Mouse (Mus musculus): ENCODE results near the gene H2al1f. TPM values are rescaled to one million over a fixed set of nuclear protein-coding genes. Genes with fewer than 3 reads are reported as not detected.
"Not testable (repeated sequence)": the region's sequence is repeated elsewhere in the genome, so short reads cannot be mapped to it uniquely, and the experiment has no call there.

The H2al1f gene
- total RNA-seq (2014; fragmentation: Nextera tagmentation) = not detected in 2 replicates
- total RNA-seq (2017) = not detected in 2 replicates

- ATAC-seq (replicated peaks; ENCODE audit: low FRiP score, low TSS enrichment, poor library complexity, severe bottlenecking) = not testable (repeated sequence)
These were observed at the start of gene H2al1f for GRCm38 (mm10) chrX:11314858-11315257. H2al1f (plus strand) TSS chrX:11315158.

GRCm38 (mm10) chrX:11267791-11268190 lies 47.2 kb upstream of the H2al1f start:
- ATAC-seq (replicated peaks; ENCODE audit: low FRiP score, low TSS enrichment, poor library complexity, severe bottlenecking) = no peak

- no peak for ATAC-seq (replicated peaks; ENCODE audit: low FRiP score, low TSS enrichment, poor library complexity, severe bottlenecking)
These were observed 45.9 kb upstream of the H2al1f start for GRCm38 (mm10) chrX:11269074-11269473.

GRCm38 (mm10) chrX:11273190-11273589 lies 41.8 kb upstream of the H2al1f start:
- ATAC-seq (replicated peaks; ENCODE audit: low FRiP score, low TSS enrichment, poor library complexity, severe bottlenecking) = no peak

GRCm38 (mm10) chrX:11277083-11277482 lies 37.9 kb upstream of the H2al1f start:
- ATAC-seq (replicated peaks; ENCODE audit: low FRiP score, low TSS enrichment, poor library complexity, severe bottlenecking) = no peak

- ATAC-seq (replicated peaks; ENCODE audit: low FRiP score, low TSS enrichment, poor library complexity, severe bottlenecking) = no peak
These were observed 34.2 kb upstream of the H2al1f start for GRCm38 (mm10) chrX:11280741-11281140.

- ATAC-seq (replicated peaks; ENCODE audit: low FRiP score, low TSS enrichment, poor library complexity, severe bottlenecking) = no peak
These were observed 26.6 kb upstream of the H2al1f start for GRCm38 (mm10) chrX:11288306-11288882.

GRCm38 (mm10) chrX:11289244-11289643 lies 25.7 kb upstream of the H2al1f start:
- no peak for ATAC-seq (replicated peaks; ENCODE audit: low FRiP score, low TSS enrichment, poor library complexity, severe bottlenecking)

- ATAC-seq (replicated peaks; ENCODE audit: low FRiP score, low TSS enrichment, poor library complexity, severe bottlenecking) = not testable (repeated sequence)
These were observed 16.0 kb upstream of the H2al1f start, which contains the start of gene H2al1a for GRCm38 (mm10) chrX:11298957-11299356. H2al1a (plus strand) TSS chrX:11299257.

GRCm38 (mm10) chrX:11302132-11302531 lies 12.8 kb upstream of the H2al1f start, which contains the start of gene H2al1b:
H2al1b (plus strand) TSS chrX:11302432.
- not testable (repeated sequence) for ATAC-seq (replicated peaks; ENCODE audit: low FRiP score, low TSS enrichment, poor library complexity, severe bottlenecking)

- not testable (repeated sequence) for ATAC-seq (replicated peaks; ENCODE audit: low FRiP score, low TSS enrichment, poor library complexity, severe bottlenecking)
These were observed 9.6 kb upstream of the H2al1f start, which contains the start of gene H2al1c for GRCm38 (mm10) chrX:11305355-11305754. H2al1c (plus strand) TSS chrX:11305655.

- ATAC-seq (replicated peaks; ENCODE audit: low FRiP score, low TSS enrichment, poor library complexity, severe bottlenecking) = not testable (repeated sequence)
These were observed 6.4 kb upstream of the H2al1f start, which contains the start of gene H2al1d for GRCm38 (mm10) chrX:11308524-11308923. H2al1d (plus strand) TSS chrX:11308824.

GRCm38 (mm10) chrX:11311634-11312033 lies 3.3 kb upstream of the H2al1f start, which contains the start of gene H2al1e:
H2al1e (plus strand) TSS chrX:11311934.
- not testable (repeated sequence) for ATAC-seq (replicated peaks; ENCODE audit: low FRiP score, low TSS enrichment, poor library complexity, severe bottlenecking)

GRCm38 (mm10) chrX:11317956-11318355 lies 3.0 kb downstream of the H2al1f start, which contains the start of gene H2al1g:
H2al1g (plus strand) TSS chrX:11318256.
- not testable (repeated sequence) for ATAC-seq (replicated peaks; ENCODE audit: low FRiP score, low TSS enrichment, poor library complexity, severe bottlenecking)

GRCm38 (mm10) chrX:11321192-11321591 lies 6.2 kb downstream of the H2al1f start, which contains the start of gene H2al1h:
H2al1h (plus strand) TSS chrX:11321492.
- ATAC-seq (replicated peaks; ENCODE audit: low FRiP score, low TSS enrichment, poor library complexity, severe bottlenecking) = not testable (repeated sequence)

GRCm38 (mm10) chrX:11324359-11324758 lies 9.4 kb downstream of the H2al1f start, which contains the start of gene H2al1i:
H2al1i (plus strand) TSS chrX:11324659.
- ATAC-seq (replicated peaks; ENCODE audit: low FRiP score, low TSS enrichment, poor library complexity, severe bottlenecking) = not testable (repeated sequence)

- not testable (repeated sequence) for ATAC-seq (replicated peaks; ENCODE audit: low FRiP score, low TSS enrichment, poor library complexity, severe bottlenecking)
These were observed 12.6 kb downstream of the H2al1f start, which contains the start of gene H2al1j for GRCm38 (mm10) chrX:11327522-11327921. H2al1j (plus strand) TSS chrX:11327822.

GRCm38 (mm10) chrX:11345762-11346161 lies 30.8 kb downstream of the H2al1f start:
- ATAC-seq (replicated peaks; ENCODE audit: low FRiP score, low TSS enrichment, poor library complexity, severe bottlenecking) = no peak

GRCm38 (mm10) chrX:11346756-11347155 lies 31.8 kb downstream of the H2al1f start:
- ATAC-seq (replicated peaks; ENCODE audit: low FRiP score, low TSS enrichment, poor library complexity, severe bottlenecking) = no peak

GRCm38 (mm10) chrX:11360823-11361222 lies 45.9 kb downstream of the H2al1f start:
- no peak for ATAC-seq (replicated peaks; ENCODE audit: low FRiP score, low TSS enrichment, poor library complexity, severe bottlenecking)

- ATAC-seq (replicated peaks; ENCODE audit: low FRiP score, low TSS enrichment, poor library complexity, severe bottlenecking) = no peak
These were observed 46.3 kb downstream of the H2al1f start for GRCm38 (mm10) chrX:11361261-11361660.

Data from megakaryocyte-erythroid progenitor cell, adult 5-6 weeks (primary cell).